Mouse (Mus musculus) forelimb bud, embryonic 11.5 days (tissue): ENCODE measurements at regions not wholly inside any gene's neighbourhood (a gene's known extent, or its start where the extent isn't known, plus 50 kb on each side); places are given as distances from the start of the nearest gene placed in this dataset.

Source experiments
- DNase-seq: peaks from one replicate; pipeline ENCODE4 v3.0.0-alpha.2; 2012; ENCODE audit warnings: low read depth, low spot score

DNA sequence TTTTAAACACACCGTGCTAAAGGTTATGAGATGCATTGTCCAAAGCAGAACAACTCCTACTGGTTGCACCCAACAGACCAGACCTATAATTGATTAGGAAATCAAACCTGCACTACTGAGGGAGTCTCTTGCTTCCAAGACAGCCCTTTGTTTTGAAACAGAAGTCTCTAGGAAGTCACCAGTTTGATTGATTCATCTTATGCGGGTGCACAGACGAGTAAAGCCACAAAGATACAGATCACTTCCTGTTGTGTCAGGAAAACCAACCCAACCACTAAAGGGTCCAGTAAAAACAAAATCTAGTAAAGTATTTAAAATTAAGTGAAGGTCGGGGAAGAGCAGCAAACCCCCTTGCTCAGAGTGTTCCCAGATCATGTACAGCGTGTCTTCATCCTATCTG lies 58.3 kb upstream of the N6amt1 start:
- DNase-seq: no peak

DNA sequence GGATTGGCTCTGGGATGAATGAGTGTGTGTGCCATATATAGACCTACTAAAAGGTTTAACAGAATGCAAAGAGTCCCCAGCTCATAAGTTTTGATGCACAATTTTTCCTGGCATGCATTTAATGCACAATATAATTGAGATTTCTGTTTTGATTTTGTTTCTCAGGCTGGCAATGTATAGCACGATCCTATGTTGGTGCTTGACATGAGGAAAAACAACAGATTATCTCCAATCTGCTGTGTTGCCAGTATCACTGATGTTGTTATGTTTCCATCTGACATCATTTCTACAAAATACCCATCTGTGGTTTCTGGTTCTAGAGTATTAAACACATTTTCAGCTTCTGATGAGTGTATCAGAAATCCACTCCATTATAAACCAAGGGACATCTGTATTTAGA lies 61.2 kb upstream of the N6amt1 start:
- no peak for DNase-seq

DNA sequence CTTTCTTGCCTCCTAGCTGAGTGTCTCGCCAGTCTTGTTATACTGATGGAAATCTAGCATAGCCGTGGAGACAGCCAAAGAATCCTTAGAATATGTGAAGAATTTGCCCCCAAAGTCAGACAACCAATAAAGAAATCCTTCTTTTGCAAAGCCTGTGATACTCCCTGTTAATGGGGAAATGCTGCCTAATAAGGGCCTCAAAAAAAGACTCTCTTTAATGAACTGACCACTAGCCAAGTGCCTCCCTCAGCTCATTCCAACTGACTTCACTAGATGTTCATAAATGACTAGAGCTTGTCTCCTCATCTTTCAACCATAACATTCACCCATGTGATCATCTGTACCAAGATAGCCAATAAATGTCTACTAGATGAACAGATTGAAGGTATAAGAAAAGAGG lies 62.3 kb upstream of the N6amt1 start:
- no peak for DNase-seq

DNA sequence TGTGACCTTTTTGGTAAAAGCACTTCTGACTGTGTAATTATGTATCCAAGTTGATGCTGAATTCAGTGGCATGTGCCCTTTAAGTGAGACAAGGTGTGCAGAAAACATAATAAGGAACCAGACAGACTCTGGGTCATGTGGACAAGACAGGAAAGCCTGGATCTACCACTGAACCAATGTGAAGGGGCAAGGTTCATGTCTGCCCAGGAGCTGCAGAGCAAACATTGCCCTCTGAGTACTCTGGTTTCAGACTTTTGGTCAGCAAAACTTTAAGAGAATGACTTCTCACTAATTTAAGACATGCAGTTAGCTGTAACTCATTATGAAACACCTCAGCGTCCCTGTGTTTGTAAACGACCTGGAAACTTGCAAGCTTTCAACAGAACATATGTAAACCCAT lies 68.3 kb upstream of the N6amt1 start:
- no peak for DNase-seq

DNA sequence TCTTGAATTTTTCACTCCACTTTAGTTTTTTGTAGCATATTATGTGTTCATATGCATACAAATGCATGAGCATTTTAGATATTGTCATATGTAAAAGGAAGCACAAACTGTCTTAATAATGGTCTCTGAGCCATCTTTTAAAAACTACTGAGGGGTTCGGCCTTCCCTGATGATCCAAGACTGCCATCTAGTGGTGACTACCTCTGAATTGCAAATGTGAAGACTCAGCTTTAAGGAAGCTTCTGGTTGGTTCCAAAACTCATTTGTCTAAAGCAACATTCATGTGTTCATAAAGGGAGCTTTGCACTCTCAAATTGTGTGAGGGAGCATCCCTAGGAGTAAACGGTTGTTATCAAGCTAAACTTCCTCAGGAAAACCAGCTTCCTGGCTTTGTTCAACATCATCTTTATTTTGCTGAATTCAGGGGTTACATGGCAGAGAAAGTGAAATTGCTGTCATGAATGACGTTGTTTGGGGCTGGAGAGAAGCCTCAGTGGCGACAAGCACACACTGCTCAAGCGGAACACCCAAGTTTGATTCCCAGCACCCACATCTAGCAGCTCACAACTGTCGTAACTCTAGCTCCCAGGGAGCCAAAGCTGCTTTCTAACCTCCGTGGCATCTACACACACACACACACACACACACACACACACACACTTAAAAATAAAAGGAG lies 69.0 kb upstream of the N6amt1 start:
- peak; percentile 43 for DNase-seq

DNA sequence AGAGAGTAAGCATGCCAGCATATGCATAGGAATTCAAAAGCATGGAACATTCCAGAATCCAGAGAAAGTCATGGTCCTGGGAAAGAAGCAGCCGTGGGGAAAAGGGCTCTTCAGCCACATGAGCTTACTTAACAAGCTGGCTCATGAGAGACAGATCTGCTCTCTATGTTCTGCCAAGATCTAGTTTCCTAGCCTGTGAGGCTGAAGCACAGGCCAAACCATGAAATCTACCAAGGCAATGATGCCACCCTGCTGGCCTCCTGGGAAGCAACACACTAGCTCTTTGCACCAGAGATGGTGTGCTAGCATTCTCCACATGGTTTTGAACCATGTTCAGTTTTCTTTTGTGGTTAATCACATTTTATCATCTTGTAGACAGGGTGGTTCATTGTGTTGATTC lies 75.5 kb upstream of the N6amt1 start:
- no peak for DNase-seq

DNA sequence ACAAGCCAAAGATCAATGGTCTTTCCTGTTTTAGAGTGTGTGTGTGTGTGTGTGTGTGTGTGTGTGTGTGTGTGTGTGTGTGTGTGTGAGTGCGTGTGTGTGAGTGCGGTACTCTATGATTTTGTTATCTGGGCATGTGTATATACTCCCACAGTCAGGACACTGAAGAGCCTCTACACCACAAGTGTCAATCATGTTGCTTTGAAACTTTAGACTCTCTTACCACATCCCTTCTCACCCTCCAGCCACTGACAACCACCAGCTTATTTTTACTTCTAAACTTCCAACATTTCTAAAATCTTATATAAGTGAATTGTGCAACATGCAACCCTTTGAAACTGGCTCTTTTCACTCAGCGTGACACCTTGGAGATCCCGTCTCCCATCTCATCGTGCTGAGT lies 81.6 kb upstream of the N6amt1 start:
- no peak for DNase-seq

DNA sequence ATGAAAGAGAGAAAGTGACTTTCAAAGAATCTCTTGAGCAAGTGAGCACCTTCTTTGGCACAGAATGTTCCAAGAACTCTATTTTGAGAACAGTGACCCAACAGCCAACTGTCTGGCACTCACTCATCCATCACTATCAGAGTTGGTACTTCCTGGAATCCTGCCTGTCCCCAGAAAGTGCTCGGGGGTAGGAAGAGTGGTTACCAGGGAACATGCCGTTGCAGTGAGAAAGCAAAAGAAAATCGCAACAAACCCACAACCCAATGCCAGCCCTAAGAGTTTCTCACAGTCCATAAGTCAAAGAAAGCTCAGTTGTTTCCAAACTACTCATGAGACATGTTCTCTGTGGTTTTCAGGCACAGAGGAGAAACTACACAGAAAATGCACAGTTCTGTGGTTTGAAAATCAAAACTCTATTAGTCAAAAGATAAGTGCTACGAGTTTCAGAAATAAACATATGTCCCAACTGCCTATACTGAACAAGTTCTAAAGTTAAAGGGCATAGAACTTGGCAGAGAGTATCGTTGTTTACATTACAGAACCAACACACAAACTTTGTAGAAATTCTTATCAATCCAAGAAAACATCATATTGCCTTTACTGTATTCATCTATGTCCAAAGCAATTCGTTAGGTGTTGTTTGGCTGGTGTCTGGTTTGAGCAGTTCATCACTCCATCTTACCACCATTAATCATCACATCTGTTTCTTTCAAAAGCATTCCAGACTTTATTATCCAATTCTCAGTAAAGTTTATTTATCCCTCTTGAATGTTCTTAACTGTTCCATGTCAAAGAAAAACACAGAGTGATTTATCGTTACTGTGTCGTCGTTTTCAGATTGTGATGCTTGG lies 85.8 kb upstream of the N6amt1 start:
- DNase-seq: no peak

DNA sequence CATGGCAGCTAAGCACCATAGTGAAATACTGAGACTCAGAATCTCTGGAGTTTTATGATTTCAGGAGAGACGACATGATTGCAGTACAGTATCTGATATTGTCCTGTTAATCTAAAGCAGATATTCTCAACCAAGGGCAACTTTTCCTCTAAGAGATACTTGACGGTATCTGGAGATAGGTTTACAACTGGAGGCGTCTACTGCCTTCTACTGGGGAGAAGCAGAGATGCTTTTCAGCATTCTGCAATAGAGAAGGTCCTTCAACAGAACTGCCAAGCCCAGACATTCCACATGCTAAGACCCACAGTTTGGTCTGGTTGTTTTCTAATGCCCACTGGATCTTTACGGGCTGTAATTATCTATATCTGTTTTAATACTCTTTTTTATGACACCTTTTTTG lies 86.5 kb upstream of the N6amt1 start:
- DNase-seq: no peak

DNA sequence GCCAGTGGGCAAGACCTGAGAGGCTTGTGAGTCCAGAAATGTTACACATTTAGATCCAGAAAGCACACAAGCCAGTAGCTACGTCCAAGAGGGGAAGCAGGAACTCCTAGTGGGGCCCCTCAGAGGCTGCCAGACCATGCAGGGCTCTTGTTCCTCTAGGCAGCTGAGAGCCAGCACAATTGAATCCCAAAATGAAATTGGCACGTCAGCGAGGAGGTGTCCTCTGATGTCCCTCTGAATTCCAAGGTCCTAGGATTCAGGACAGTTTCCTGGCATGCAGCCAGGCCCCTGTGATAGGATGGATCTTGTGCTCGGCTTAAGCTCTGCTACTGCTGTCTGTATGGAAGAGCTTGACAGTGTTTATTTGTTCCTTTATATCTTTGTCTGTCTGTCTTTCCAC lies 90.4 kb upstream of the N6amt1 start:
- DNase-seq: no peak

DNA sequence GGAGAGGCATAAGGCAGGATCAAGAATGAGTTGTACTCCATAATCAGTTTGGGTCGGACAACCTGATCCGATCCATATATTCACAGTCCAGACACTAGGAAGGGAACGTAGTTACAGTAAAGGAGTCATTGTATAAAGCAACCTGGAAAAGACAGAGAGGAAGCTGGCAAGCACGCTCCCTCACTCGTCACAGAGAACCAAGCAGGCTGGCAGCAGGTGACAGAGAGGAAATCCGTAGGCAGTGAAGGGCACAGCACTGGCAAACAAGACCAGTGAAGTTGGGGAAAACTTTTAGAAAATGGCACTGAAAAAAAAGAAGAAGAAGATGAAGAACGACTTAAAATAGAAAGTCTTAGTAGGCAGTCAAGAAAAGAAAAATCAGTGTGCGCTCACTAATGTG lies 90.9 kb upstream of the N6amt1 start:
- no peak for DNase-seq

DNA sequence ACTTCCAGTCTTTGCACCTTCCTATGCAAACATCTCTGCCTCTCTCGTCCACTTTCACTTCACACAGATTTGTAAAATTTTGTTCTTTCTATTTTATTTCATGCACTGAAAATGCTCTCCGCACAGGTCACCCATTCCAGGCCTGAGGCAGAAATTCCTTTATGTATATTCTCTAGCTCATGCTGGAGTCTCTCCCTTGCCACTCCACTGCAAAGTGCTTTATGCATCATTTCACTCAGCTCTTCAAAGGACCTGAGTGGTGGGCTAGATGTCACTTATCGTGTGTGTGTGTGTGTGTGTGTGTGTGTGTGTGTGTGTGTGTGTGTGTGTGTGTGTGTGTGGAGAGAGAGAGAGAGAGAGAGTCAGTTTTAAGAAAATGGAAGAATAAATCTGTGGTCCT lies 91.5 kb upstream of the N6amt1 start:
- DNase-seq: no peak

DNA sequence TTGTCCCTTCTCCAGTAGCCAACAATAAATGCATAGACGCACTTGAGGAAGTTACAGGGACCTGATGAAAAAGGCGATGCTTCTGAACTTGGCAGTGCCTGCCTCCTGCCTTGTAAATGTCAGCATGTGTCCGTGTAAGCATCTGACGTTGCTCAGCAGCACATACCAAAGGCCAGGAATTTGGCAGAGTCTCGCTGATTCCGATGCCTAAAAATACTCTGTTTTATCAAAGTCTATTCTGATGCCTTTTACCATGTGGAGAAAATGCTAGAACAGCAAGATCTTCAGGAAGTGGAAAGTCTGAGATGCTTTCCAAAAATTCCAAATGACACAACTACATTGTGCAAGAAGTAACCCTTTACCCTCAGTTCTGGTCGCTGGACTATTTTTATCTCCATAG lies 92.5 kb upstream of the N6amt1 start:
- no peak for DNase-seq

DNA sequence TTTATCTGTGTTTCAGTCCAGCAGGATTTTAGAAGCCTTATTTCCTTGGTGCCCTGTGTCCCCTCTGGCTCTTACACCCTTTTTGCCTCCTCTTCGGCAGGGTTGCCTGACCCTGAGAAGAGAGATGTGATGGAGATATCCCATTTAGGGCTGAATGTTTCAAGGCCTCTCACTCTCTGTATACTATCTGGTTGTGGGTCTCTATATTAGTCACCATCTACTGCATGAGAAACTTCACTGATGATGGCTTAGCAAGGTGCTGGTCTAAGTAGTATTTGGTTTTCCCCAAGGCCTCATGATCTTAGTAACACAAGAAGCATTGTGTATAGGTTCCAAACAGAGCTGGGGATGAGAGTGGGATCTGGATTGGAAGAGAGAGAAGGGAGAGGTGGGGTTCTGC lies 99.2 kb upstream of the N6amt1 start:
- no peak for DNase-seq

DNA sequence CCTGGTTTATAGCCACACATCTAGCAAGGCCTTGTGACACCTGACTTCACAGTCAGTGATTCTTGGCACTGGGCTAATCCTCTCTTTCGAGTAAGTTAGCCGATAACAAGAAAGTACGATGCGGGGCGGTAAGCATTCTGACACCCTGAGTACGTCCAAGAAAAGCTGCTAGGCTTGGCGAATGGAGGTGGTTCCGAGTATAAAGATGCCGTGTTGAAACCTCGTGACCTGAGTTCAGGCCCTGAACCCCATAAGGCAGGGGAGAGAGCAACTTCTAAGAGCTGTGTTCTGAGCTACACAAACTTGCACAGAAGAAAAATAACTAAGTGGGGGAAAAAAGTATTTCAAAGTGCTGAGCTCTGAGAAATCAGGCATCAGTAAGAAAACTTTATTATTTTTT lies 103.5 kb upstream of the N6amt1 start:
- no peak for DNase-seq

DNA sequence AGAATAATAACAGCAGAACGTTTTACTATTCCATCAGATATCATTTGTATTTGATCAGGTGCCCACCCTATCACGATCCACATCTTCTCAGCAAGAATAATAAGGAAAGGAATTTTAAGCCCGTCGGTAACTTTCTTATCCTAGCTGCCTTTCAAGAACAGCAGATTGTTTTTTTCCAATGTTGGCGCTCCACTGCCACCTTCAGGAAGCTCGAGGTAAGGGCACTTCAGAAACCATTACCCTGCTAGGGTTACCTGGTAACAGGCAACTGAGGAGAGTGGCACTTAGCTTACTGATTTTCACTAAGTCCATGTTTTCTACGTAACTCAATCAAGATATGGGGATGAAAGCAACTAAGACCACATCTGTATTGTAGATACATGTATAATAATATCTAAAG lies 104.1 kb upstream of the N6amt1 start:
- DNase-seq: peak; percentile 57

DNA sequence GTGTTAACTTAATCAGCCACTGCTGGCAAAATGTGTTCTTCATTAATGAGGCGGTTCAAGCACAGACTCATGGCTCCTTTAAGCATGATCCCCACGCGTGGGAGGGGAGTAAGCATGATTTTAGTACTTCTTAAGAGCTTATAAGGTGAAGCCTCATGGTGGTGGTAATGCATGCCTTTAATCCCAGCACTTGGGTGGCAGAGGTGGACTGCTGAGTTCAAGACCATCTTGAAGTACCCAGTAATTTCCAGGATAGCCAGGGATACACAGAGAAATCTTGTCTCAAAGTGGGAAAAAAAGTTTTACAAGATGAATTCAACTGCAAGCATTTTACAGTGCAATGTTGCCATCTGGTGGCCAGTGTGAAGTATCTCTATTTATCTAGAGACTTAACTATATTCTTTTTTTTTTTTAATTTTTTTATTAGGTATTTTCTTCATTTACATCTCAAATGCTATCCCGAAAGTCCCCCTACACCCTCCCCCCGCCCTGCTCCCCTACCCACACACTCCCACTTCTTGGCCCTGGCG lies 105.4 kb upstream of the N6amt1 start:
- peak; percentile 83 for DNase-seq

DNA sequence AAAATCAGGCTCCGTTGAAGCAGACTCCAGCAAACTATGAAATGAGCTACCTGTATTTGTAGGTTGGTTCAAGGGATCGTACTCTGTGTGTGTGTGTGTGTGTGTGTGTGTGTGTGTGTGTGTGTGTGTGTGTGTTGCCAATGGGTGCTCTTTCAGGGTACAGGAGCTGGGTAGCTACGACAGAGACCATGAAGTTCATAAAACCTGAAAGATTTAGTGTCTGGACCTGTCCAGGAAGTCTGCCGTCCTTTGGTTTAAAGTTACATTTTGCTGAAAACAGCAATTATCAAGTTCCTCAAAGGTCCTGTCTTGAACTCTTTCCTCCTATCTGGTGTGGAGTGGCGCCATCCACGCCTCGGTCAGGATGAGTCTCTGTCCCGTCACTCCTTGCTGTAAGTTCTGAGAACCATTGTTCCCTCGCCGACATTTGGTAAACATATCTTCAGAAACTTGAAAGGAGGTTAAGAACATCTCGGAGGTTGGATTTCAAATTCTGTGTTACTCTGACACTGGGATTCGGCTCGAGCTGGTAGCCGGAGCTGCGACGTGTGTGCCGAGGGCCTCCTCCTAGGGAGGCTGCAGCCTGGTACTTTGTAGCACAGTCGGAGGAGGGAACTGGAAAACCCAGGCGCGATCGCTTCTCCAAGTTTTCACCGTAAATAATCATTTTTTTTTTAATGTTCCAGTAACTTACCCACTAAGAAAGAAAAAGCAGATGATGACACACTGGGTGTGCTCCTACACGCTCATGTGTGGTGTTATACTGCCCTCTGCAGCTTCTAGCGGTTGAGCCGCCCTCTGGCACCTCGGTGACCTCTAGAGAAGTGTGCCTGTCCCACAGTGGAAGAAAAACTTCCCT lies 107.8 kb upstream of the N6amt1 start:
- DNase-seq: peak; percentile 53

DNA sequence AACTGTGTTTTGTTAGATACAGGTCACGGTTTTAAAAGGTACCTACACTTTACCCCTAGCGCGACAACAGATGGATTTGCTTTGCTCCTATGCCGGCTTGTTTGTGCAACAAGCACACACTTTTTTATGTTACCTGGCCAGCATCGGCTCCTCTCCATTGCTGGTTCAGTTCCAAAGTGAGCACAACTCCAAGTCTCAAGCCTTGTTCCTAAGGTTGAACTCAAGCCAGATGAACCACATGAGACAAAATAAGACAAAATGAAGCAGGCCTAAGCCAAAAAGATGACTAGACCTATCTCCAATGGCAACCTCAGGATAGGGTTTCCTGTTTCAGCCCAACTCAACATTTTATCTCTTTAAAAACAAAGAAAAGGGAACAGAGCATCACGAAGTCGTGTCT lies 108.5 kb upstream of the N6amt1 start:
- no peak for DNase-seq

DNA sequence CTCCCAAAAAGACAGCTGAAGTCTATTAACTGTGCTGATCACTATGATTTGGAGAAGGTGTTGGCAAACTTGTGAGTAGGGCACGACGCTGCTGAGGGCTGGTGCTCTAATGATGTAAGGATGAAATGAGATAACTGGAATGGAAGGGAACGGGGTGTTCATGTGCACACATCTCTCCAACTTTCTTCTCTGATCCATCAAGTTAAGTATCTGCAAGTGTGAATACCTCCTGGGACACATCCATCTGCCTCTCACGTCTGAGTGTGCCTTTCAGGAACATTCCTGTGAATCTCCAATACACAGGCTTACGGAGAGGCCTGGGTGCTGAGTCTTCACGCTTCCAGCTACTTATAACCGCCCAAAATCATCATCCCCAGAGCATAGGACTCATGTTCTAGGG lies 112.0 kb upstream of the N6amt1 start:
- DNase-seq: no peak

DNA sequence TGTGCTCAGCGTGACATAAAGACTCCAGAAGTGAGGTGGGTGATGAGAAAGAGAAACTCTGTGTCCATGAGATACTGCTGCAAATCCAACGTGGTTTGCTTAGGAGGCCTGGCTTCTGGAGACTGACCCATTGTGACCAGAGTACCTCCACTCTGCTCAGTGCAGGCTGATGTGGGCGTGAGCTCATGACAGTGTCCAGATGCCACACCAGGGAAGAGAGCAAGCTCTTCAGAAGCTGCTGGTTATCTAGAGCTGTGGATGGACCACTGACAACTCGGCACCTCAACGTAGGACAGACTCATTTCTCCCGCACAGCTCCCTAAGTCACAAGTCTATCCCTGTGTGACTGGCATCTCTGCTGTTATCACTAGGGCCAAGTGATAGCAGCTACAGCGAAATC lies 114.9 kb upstream of the N6amt1 start:
- DNase-seq: no peak

DNA sequence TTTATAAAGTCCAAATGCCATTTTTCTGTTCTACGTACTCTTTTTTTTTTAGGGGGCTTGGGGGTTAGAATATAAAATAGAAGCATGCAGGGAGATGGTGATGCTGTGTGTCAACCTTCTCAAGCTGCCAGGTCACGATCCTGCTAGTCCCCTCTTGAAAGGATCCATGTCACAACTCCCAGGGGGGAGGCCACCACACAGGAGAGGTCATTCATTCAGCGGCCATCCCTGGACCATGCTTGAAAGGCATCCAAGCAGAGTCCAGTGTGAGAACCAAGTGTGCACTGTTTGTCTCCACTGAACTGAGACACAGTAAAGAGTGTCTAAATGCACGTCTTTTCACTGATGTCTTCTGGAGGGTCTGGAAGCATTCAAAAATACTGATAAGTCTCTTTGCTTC lies 119.8 kb upstream of the N6amt1 start:
- no peak for DNase-seq
